Mouse (Mus musculus): ENCODE data around the gene Ascc1.
"Not testable (repeated sequence)": the region's sequence is repeated elsewhere in the genome, so short reads cannot be mapped to it uniquely, and the experiment has no call there.

Ascc1 gene

DNA sequence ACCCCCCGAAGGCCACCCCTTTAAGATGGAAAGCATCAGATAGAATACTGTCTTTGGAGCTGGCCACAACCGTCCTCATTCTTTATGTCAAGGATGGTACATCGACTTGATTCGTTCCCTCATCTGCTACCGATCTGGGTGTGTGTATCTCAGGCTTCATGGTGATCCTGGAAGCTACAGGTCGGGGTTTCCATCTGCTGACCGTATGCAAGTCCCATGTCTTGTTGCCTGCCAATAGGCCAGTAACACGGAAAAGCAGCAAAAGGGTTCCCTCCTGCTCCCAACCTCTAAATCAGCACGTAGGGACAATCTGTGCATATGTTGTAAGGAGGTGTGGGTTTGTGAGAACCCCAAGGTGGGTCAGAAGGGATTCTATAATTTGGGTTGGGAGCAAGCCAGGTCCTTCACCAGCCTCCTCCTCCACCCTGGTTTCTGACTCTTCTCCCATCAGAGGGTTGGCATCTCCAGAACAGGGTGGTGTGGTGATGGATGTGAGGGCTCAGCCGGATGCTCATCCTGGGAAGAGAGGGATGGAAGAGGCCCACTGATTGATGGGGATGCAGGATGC, 108.4 kb downstream of the Ascc1 start:
- no peak for DNase-seq (ENCODE audit: extremely low spot score, low read depth, low spot score)

DNA sequence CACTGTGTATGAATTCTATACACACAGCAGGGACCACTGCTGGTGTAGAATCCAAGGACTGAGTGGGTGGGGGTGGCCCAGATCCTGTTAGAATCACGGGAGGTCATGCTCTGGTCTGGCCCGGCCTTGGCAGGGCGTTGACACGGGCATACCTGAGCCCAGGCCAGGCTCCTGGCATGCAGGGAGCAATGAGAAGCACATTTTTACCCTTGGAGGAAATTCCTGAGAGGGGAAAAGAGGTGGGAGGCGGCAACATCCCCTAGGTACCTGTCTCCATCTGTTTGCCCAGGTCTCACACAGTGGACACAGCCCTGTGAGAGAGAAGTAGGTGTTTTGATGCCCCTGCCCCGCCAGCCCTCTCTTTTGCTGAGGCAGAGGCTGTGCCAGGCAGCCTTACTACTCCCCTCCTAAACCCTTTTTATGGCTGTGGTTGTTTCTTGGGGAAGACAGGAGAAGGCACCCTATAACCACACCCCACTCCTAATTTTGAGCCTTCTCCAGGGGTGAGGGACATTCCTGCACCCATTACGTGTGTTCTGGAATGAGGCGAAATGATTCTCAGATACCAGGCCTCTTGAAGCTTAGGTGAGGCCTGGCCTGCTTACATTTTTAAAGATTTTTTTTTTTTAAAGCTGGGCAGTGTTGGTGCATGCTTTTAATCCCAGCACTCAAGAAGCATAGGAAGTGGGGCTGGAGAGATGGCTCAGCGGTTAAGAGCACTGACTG, 111.5 kb downstream of the Ascc1 start:
- DNase-seq (ENCODE audit: extremely low spot score, low read depth, low spot score) = no peak

DNA sequence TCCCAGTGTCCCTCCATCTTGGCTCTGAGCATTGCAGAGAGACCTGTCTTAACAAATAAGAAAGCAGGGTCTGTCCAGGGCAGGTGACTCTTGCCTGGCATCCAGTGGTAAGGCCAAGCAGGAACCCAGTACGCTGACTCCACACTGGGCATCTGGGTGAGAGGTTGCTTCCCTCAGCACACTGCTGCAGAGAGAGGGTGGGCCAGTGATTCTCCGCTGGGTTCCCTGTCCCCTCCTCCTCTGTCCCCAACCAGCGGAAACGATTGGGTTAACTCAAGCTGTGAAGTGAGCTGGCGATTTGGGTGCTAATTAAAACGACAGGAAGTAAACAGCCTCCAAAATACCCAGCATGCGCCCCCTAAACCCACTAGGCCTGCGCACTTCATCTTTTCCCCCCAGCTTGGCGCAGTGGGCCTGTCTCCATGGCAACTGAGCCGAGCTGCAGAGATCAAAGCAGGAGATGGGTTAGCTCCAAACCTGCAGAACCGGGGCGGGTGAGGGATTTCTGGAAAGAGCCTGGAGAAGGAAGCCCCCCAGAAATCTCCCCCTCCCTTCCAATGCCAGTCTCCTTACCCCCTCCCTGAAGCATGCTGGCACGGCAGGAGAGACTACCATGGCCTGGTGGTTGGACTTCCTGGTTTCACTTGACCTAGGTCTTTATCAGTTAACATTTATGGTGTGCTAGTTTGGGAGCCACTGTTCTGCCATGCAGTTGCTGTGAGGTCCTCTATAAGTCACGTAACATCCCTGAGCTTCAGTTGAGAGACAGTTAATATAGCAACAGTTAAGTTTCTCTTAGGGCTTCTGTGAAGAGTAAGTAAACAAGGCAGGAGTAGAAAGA, 113.0 kb downstream of the Ascc1 start:
- DNase-seq (ENCODE audit: extremely low spot score, low read depth, low spot score) = no peak

DNA sequence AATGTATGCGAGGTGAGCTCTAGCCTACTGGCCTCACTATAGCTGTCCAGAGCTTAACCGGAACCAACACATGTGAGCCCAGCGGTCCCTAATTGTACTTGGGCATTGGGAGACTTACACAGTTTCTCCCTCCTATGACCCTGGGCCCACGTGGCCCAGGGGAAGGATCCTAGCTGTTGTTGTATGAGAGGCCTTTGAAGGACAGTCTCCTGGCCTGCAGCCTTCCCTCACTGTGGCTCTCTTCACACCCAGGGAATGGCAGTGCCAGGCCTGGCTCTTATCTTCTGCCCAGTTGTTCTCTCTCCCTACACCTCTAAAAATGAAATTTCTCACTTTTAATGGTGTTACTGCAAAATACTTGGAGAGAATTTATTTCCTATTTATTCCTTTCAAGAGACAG, 114.4 kb downstream of the Ascc1 start:
- DNase-seq (ENCODE audit: extremely low spot score, low read depth, low spot score) = no peak

DNA sequence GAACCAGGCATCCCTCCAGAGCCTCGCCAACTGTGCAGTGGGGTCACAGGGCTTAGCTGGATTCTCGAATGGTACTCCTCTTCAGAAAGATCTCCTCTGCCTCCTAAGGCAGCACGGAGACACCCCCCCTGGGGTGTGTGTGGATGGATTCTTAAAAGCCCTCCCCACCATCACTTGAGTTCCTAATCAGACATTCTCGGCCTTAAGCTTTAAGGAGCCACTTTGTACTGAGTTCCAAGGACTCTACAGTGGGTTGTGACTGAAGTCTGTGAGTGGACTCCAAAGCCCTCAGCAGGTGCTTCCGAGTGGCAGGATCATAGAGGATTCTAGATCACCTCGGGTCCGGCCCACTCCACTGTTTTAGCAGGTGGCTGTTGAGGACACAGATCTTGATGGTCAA, 115.9 kb downstream of the Ascc1 start:
- no peak for DNase-seq (ENCODE audit: extremely low spot score, low read depth, low spot score)

DNA sequence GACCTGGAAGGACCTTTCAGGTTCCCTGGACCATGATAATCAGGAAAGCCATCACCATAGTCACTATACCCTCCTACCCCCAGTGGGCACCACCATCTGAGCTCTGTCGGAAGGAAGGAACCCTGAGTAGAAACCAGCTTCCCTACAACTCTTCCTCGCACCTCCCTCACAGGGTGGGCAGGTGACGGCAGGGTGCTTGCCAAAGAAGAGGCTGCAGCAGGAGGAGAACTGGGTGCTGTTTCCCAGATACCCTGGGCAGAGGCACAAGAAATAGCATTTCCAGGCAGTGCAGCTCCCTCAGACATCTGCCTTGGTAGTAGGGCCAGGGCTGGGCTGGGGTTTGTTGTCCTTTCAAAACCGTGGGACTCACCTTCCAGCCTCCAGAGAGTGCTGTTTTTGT, 118.0 kb downstream of the Ascc1 start:
- no peak for DNase-seq (ENCODE audit: extremely low spot score, low read depth, low spot score)

DNA sequence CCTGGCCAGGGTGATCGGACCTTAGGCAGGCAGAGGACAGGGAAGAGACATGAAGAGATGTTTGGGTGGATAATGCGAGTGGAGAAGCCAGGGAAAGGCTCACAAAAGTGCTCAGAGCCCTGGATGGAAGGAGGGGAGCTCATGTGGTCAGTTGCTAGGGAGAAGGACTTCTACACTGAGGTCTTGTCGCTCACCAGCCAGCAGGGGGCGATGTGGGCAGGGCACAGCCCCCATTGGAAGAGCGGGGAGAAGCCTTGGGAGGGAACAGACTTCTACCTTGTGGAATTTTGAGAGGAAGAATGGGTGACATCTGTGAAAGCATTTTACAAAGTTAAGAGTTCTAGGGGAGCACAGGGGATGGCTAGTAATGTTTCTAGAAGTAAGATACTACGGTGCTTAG, 121.5 kb downstream of the Ascc1 start:
- no peak for DNase-seq (ENCODE audit: extremely low spot score, low read depth, low spot score)

DNA sequence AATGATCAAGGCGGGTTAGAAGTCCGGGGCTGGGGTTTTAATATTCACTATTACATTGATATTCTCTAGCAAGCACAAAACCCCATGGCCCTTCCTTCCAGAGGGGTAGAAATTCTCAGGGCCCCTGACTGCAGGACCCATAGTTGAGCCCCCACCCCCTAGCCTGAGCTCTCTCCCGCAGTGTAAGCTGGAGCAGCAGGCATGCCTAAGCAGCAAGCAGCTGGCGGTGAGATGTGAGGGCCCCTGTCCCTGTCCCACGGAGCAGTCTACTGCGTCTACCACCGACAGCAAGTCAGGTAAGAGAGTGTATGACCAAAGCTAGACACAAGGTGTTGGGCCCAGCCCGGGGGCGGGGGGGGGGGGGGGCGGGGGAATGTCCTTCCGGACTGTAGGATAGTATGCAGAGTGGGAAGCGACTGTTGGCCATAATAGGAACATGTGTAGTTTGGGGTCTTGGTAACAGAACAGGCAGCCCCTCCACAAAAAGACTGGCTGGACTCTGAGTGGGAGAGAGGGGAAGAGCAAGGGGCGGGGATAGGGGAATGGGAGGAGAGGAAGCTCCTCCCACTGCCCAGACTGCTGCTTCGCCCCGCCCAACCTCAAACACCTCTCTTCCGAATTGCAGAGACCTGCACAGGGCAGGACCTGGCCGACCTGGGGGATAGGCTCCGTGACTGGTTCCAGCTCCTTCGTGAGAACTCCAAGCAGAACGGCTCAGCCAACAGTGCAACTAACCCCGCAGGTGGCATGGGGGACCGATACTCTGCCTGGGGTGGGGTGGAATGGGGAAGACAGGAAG, 123.1 kb downstream of the Ascc1 start:
- no peak for DNase-seq (ENCODE audit: extremely low spot score, low read depth, low spot score)

DNA sequence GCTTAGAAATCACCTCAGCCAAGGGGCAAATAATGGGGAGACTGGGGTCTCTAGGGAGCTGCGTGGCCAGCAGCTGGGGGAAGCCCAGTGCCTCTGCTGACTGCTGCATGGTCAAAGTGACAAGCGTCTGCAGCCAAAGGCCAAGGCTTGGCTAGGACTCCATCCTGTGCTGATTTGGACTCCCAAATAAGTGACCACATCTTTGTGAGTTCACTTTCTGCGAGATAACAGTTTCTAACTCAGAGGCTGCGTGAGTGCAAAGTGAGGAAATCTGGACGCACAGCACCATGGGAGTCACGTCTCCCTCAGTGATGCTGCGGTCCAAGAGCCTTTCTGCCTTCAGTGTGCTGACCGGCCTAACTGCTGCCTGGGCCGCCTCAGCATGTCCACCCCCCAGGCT, 125.7 kb downstream of the Ascc1 start:
- DNase-seq (ENCODE audit: extremely low spot score, low read depth, low spot score) = no peak

DNA sequence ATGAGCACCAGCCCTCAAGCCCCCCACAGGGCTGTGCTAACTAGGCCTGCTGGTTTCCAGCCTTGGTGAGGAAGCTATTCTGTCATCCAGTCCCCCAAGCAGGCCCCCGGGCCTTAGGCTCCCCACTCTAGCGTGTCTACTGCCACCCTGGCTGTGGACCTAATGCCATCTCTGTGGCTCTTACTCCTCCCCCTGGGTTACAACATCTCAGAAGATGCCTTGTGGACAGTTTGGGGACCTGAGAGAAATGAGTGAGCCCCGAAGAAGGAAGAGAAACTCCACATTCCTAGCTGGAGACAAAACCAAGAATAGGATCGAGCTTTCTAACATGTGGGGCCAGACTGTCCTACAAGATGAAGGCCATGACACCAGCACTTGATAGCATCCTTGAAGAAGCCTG, 127.9 kb downstream of the Ascc1 start:
- no peak for DNase-seq (ENCODE audit: extremely low spot score, low read depth, low spot score)

DNA sequence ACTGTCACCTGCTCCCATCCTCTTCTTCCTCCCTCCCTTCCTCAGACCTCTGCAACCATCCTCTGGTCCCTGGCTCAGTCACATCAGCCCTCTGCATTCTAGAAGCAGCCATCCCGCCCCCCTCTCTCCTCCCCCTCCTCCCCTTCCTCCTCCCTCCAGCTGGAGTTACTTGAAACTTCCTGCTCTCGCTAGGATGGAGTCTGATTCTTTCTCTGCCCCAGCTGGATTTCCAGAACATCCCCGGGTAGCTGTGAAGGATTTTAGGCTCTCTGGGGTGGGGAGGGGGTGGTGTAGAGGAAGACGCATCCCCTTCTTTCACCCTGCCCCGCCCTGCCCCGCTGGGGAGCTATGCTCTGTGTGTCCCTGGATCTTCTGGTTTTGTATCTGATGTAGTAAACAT, 130.9 kb downstream of the Ascc1 start:
- DNase-seq (ENCODE audit: extremely low spot score, low read depth, low spot score) = no peak

DNA sequence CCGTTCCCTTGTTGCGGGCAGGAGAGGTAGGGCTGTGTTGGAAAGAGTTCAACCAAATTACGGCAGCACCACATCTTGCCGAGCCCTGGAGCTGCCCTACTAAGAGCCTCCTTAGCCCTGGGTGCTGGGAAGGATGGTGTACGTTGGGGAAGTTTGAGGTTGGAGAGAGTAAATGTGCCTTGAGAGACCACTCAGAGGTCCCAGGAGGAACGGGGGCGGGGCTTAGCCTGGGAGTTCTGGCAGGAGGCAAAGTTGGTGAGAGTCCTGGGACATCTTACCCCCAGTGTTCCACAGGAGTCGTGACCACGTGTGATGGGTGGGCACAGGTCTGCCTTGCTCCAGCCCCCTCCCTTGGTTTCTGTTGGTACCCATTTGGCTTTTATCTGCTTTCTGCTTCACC, 131.6 kb downstream of the Ascc1 start:
- no peak for DNase-seq (ENCODE audit: extremely low spot score, low read depth, low spot score)

DNA sequence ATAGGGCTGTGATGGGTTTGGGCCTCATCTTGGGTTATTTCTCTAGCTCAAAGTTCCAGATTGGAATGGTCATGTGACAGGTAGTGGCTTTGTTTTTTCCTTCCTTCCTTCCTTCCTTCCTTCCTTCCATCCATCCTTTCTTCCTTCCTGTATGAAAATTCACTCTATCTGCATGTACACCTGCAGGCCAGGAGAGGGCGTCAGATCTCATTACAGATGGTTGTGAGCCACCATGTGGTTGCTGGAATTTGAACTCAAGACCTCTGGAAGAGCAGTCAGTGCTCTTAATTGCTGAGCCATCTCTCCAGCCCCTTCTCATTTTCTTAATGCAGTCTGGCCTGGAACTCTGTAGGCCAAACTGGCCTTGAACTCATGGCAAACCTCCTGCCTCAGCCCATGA, 133.4 kb downstream of the Ascc1 start:
- DNase-seq (ENCODE audit: extremely low spot score, low read depth, low spot score) = not testable (repeated sequence)

DNA sequence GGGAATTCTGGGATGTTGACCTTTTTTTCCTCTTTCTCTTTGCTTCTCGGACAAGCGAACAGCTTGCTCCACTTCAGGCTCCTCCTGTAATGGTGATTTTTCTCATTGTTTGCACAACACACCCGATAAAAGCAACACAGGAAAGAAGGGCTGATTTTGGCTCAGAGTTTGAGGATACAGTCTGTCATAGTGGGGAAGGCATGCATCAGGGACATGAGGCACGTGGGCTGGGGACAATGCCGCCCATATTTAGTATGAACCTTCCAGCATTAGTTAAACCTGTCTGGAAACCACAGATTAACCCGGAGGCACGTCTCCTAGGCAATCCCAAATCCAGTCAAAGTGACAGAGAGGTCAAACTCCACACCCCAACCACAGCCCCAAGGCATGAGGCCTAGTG, 134.3 kb downstream of the Ascc1 start:
- no peak for DNase-seq (ENCODE audit: extremely low spot score, low read depth, low spot score)

DNA sequence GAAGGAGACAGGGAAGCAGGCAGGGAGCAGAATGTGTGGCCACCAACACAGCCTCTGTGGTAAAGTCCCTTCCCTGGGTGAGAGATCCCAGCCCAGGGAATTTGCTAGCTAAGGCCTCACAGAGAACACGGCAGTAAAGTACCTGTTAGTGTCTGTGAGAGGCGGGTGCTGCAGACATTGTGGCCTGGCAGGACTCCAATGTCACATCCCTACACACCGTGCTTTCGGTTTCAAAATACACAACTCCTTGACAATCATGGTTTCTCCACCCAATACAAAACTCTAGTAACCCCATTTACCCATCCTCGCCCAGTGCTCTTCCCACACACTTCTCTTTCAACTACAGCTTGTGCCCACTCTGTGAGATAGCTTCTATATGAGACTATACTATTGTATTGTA, 136.1 kb downstream of the Ascc1 start:
- DNase-seq (ENCODE audit: extremely low spot score, low read depth, low spot score) = no peak

DNA sequence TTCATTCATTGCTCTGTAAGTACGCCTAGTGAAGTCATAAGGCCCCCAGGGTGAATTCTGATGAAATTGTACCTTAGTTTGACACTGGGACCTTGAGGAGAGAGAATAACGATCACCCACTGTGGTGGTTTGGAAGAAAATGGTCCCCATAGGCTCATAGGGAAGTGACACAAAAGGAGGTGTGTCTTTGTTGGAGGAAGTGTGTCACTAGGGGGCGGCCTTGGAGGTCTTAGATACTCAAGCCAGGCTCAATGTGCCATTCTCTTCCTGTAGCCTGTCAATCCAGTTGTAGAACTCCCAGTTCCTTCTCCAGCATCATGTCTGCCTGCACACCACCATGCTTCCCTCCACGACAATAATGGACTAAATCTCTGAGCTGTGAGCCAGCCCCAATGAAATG, 138.1 kb downstream of the Ascc1 start:
- no peak for DNase-seq (ENCODE audit: extremely low spot score, low read depth, low spot score)

DNA sequence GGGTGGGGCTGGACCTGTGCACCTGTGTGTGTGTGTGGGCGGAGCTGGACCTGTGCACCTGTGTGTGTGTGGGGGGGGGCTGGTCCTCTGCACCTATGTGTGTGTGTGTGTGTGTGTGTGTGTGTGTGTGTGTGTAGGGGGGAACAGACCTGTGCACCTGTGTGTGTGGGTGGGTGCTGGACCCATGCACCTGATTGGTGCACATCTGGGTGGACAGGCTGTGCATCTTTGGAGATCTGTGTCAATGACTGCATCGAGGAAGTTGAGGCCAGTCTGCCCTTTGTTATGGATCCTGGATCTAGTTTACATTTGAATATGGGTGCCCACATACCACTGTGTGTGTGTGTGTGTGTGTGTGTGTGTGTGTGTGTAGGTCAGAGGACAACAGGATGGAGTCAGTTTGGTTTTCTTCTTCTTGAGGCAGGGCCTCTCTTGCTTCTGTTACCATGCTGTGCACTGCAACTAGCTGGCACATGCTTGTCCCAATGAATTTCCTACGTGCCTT, 139.1 kb downstream of the Ascc1 start:
- DNase-seq (ENCODE audit: extremely low spot score, low read depth, low spot score) = no peak

DNA sequence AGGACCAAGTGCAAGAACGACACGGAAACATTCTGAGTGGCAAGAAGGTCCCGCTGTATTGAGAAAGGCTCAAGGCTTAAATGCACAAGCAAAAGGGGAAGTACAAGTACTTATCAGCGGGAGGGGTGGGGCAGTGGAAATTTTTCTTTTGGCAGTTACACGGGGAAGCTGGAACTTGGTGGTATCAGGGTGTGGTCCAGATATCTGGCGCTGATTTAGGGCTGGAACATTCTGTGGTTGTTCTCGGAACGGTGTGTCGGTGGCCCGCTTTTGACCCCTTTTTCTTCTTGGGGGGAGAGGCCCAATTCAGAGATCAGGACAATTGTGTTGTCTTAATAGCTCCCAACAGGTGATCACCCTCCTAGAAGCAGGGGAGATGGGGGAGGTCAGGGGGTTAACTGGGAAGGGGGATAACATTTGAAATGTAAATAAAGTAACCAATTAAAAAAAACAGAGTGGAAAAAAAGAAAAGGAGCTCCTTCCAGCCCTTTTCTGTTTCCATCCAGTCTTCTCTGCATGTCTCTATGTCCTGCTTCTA, 145.0 kb downstream of the Ascc1 start:
- DNase-seq (ENCODE audit: extremely low spot score, low read depth, low spot score) = not testable (repeated sequence)

DNA sequence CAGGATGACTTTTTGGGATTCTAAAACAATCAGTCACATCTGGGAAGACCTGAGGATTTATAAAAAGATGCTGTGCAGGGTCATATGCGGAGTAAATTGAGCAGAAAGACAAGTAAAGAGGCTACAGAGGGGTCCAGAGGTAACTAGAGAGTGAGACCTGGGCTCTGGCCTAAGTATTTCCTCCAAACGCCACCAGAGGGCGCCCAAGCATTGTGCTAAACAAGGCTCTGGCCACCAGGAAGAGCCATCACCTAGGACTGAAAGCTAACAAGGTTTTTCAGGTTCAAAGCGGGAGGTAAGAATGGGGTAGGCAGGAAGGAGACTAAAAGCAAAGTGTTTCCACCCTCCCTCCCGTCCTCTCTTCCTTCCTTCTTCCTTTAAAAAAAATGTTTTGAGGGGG, 145.5 kb downstream of the Ascc1 start:
- peak; percentile 71 for DNase-seq (ENCODE audit: extremely low spot score, low read depth, low spot score)

Measured in hindlimb bud, embryonic 11.5 days (tissue).